Mouse (Mus musculus) heart, adult 8-10 months (tissue): ENCODE results near the gene Eif4a3. TPM values are rescaled to one million over a fixed set of nuclear protein-coding genes. Genes with fewer than 3 reads are reported as not detected.
A peak's percentile ranks its signal among the peaks of the same experiment; 100 is the strongest.

ENCODE experiments used
- DNase-seq: peaks from one replicate; pipeline ENCODE4 v3.0.0; 2022; ENCODE audit warnings: low spot score
- total RNA-seq, 4 experiments: library from RNA; stranded (reverse); gene quantifications; 2 replicates each; pipeline ENCODE4 v1.2.4; 2022

Gene Eif4a3
- 10 to 100 TPM; 57.7 to 77.2 (median 66.8) TPM for total RNA-seq

GRCm38 (mm10) chr11:119299391-119300245 lies at the start of gene Eif4a3:
TSS of gene Eif4a3 (minus strand) at chr11:119300089.
- DNase-seq = peak; percentile 94

DNA sequence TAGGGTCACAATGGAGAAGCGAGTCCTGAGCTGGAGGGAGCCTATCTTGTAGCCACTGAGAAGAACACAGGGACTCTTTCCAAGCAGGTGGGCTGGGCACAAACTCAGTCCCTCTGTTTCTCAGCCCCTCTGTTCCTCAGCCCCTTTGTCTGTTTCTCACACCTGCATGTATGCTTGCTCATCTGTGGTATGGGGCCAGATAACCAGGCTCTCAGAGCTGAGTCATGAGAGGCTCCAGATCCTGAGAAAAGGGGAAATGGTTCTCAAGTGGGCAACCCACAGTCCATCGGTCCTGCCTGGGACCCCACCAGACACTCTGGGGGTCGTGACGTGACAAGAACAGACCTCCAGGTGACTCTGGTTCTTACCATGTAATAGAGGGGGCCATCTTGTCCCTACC lies 47.2 kb upstream of the Eif4a3 start:
- no peak for DNase-seq

- no peak for DNase-seq
These were observed 45.0 kb upstream of the Eif4a3 start for GRCm38 (mm10) chr11:119344865-119345264.

DNA sequence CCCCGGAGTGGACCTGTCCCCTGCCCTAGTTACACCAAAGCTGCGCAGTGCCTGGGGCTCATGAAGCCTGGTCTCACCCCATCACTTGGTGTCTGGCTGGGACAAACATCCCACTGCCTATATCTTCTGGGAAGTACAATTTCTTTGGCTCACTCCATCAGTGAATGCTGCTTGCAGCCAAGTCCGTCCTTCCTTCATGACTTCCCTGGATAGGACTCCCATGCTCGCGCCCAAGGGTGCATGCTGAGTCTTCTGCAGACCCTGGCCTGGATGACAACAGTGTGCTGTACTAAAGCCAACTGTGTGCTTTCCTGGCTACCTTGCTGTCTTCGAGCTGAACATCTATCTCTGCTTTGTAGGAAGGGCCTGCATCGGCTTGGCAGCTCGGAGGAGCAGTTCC lies 44.3 kb upstream of the Eif4a3 start:
- DNase-seq = no peak

DNA sequence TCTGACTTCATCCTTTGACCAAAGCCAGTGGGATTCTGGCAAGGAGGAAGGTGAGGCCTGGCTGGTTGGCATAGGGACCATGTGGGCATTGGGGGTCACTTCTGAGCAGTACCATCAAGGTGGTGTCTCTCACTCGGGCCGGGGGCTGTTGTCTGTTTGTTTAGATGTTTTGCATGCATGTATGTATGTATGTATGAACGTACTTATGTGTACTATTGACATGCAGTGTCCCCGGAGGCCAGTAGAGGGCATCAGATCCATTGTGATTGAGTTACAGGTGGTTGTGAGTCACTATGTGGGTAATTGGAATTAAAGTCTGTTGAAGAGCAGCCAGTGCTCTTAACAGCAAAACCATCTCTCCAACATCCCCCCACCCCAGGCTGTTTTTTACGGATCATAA lies 39.7 kb upstream of the Eif4a3 start:
- DNase-seq = peak; percentile 63

DNA sequence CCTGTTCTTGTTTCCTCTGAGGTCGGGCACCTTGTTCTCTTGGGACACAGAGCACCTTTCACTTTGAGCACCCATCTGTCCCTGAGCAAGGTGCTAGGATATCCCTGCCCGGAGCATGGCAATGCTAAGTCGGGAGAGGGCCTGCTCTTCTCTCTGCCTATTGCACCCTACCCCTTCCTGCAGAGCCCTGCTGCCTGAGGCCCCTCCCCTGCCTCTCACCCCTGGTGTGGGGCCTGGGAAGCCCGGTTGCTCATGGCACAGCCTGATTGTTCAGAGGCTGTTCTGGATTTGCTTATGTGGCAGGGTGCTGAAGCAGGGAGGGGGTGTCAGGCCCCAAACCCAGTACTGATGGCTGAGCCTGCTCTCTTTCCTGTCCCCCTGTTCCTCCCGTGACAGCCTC lies 39.3 kb upstream of the Eif4a3 start:
- DNase-seq = no peak

DNA sequence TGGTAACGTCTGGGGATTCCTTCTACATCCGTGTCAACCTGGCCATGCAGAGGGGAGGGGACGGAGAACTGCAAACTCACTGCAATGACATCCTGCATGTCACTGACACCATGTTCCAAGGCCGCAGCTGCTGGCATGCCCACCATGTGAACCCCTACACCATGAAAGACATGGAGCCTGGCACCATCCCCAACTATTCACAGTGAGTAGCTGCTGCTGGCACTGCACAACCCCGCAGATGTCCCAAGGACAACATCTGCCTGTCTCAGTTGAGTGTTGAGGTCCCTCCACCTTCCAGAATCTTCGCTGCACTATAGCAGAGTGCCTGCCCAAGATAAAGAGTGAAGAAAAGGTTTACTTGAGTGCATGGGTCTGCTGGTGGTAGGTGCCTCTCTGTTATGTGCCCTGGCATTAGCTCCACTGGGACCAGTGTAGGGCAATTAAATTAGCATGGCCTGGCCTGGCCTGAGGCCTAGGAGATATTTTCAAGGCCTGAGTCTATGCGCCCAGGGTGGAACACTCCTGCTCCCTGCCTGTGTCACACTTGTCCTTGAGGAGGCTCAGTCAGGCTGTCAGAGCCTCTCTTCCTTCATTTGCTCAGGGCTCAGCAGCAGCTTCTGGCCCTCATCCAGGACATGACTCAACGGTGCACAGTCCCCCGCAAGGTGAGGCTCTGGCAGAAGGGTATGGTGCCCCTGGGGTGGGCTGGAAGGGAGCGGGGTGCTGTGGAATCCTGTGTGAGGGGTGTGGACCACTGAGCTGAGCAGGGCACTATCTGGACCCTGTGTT lies 38.6 kb upstream of the Eif4a3 start:
- no peak for DNase-seq

GRCm38 (mm10) chr11:119331970-119332369 lies 32.1 kb upstream of the Eif4a3 start:
- DNase-seq = no peak

DNA sequence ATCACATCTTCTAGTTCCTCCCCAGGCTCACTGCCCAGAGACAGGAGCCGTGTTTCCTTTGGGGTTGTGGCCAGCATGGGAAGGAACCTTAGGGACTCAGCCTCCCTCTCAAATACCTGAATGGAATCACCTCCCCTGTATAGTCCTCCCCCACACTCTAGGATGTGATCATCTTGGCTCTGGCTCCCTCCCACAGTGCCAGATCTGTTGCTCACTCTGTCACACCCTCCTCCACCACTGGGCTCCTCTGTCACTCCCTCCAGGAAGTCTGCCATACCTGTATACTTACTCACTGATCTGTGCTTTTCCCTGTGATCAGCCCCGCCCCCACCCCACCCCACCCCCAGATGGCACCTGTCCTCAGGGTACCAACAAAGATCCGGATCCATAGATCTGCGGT lies 30.7 kb upstream of the Eif4a3 start:
- no peak for DNase-seq

DNA sequence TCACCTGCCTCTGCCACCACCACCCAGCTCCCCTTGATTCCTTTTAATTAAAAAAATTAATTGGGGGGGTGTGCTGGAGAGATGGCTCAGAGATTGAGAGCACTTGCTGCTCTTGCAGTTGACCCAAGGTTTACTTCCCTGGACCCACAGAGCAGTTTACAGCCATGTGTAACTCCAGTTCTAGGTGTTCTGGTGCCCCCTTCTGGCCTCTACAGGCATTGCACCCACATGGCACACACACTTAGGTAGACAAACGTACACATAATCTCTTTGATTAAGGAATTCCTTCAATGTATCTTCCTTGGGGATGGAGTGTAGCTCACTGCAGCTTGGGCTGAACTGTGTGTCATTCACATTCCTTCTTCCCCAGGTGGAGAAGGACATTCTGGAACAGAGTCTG lies 25.2 kb upstream of the Eif4a3 start:
- DNase-seq = no peak

DNA sequence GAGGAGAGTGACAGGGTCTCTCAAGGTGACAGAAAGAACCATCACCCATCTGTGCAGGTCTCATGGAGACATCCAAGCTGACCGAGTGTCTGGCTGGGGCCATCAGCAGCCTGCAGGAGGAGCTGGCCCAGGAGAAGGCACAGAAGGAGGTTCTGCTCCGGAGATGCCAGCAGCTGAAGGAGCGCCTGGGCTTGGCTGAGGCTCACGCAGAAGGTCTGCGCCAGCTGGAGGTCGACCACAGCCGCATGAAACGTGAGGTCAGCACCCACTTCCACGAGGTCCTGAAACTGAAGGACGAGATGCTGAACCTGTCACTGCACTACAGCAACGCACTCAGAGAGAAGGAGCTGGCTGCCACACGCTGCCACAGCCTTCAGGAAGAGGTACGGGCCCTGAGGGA lies 22.6 kb upstream of the Eif4a3 start:
- DNase-seq = no peak

- peak; percentile 35 for DNase-seq
These were observed 16.8 kb upstream of the Eif4a3 start for GRCm38 (mm10) chr11:119316720-119317119.

GRCm38 (mm10) chr11:119314252-119314936 lies 14.5 kb upstream of the Eif4a3 start:
- no peak for DNase-seq

DNA sequence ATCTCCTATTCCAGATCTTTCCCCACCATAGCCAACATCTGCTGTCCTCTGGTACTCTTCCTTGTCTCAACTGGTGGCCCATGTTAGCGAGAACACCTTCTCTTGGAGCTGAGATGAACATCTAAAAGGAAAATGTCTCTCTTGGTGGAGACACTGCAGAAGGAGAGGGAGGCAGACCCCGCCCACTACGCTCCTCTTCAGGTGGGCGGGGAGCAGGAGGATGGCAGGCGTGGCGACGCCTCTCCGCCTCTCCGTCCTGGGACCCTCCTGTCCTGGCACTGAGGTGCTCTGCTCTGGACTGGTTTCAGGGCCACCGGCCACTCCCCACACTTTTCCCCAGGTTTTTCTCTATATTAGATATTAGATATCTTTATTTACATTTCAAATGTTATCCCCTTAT lies 10.7 kb upstream of the Eif4a3 start:
- no peak for DNase-seq

DNA sequence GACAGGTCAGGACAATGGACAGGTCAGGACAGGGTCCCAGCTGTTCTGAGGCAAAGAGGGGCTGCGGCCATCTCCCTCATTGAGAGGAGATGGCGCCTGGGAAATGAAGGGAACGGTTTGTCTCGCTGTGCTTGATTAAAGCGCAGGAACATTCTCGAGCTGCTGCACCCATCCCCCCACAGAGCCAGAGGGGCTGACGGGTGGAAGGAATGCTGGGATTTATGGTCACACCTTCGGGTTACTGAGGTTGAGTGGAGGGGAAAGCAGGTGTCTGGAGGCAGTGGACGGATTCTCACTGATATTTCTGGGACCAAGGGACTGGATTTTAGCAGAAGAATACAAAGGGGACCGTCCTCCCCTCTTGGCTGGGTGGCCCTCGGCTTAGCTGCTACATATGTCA lies 8.0 kb upstream of the Eif4a3 start:
- no peak for DNase-seq

GRCm38 (mm10) chr11:119307658-119307867 lies 7.7 kb upstream of the Eif4a3 start, which contains the start of gene Card14:
TSS of gene Card14 (plus strand) at chr11:119307768.
- DNase-seq = no peak

DNA sequence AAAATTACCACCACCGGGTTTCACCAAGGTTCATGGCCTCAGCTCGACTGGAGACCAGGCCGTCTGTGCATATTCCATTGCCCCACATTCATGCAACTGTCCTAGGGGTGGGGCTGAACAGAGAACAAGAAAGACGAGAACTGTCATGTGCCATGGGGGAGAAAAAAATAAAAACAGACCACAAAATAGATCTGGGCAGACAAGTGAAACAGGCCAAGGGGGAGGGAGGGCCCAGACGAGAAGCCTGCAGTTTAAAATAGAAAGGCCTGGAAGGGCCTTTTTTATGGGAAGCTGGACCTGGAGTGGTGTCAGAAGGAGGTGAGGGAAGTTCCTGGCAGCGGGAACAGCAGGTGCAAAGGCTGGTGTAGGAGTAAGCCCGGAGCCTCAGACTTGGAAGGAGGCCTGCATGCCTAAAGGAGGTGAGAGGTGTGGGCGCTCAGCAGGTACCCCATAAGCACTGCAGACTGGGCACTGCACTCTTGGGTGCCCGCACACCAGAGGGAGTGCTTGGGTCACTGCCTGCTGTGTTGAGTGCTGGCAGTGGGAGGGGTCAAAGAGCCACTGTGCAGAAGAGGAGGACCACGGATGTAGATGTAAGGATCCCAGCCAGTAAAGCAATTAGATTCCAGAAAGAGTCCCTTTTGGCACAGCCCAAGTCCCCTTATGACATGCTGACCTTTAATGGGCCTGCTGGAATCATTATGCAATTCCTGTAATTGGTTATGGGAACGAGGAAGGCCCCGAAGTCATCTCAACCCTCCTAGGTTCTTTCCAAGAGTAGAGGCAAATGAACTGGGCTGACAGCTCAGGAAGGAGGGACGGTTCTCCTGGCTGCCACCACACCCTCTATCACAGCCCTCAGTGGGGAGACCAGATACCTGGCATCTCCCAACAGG lies 7.1 kb upstream of the Eif4a3 start:
- no peak for DNase-seq

DNA sequence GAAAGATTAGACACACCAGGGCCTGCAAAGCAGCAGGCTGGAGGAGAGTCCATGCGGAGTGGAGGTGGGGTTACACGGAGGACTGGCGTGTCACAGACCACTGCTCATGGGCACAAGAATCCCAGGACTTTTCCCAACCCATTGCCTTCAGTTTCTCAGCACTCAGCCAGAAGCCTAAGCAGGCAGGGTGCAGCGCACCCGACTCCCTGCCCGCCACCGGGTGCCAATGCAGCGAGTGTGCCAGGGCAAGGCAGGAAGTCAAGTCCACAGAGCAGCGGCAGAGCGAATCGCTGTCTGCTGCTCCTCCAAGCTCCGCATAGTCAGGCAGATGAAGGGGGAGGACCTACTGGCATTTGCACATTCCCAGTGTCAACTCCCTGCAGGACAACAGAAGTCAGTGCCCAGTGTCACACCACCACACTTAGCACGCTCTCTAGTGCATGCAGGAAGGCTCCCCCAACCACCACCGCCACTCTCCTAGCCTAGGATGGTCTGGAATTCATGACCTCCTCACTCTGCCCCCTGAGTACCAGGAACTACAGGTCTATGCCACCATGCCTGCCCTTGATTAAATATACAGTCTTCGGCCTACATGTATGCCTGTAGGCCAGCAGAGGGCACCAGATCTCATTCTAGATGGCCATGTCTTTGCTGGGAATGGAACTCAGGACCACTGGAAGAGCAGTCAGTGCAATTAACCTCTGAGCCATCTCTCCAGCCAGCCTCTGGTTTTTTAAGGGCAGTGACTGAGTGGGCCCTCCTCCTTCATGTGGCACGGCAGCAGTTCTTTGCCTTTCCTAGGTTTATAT lies 5.2 kb upstream of the Eif4a3 start:
- DNase-seq = no peak

DNA sequence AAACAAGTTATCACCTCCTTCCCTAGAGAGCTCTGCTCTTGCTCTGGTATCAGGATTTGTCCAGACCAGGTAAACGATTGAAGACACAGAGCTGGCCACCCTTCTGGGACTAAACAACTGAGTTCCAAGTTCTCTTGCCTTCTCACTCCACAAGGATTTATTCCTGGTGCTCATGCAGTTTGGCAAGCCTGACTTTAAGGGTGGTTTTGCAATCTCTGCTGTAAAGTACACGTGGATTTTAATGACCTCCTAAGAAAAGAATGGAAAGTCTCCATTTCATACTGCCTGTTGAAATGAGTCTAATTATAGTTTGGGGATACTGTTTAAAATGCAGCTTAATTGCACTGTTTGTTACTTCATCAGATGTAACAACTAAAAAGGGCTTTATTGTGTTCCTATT lies 1.1 kb upstream of the Eif4a3 start:
- DNase-seq = no peak

- DNase-seq = no peak
These were observed 502 bp upstream of the Eif4a3 start for GRCm38 (mm10) chr11:119300246-119300935.
